Mouse (Mus musculus) heart, postnatal 10 days (tissue): ENCODE data around the gene Dap. TPM values are rescaled to one million over a fixed set of nuclear protein-coding genes. Genes with fewer than 3 reads are reported as not detected.
A peak's percentile ranks its signal among the peaks of the same experiment; 100 is the strongest.

Source experiments
- DNase-seq, 2 experiments: peaks; one replicate each; pipeline ENCODE4 v3.0.0; 2021
- intact Hi-C: fragments of 180-260 bp; cut with DNase I; formaldehyde crosslinking; loops from one replicate; pipeline ENCODE4 v1.15.1; 2025
- total RNA-seq, 2 experiments: library from RNA; stranded (reverse); gene quantifications; 2 replicates each; pipeline ENCODE4 v1.2.3; 2021

The Dap gene
- total RNA-seq, 2 experiments from 2014 or later = 36.2 to 41.3 TPM

GRCm38 (mm10) chr15:31296882-31297776 lies 73.0 kb downstream of the Dap start:
- intact Hi-C loops = no loop called here
- DNase-seq = no peak

DNA sequence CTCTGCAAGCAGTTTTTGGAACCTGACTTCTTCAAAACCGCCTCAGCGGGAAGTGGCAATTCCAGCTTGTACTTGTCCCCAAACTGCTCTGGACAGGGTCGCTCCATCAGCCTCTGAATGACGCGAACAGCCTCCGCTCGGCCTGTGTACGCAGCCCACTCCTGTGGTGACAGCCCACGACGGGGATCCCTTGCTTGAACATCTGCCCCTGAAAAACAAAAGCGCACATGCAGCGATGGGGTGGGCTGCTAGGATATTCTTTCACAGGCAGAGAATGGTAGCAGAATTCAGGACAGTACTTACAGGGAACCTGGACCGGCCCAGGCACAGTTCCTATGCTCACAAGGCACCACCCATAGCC lies 73.6 kb downstream of the Dap start:
- intact Hi-C loops = no loop called here
- no peak for DNase-seq

- intact Hi-C loops = no loop called here
- no peak for DNase-seq
These were observed 75.3 kb downstream of the Dap start for GRCm38 (mm10) chr15:31299258-31299917.

DNA sequence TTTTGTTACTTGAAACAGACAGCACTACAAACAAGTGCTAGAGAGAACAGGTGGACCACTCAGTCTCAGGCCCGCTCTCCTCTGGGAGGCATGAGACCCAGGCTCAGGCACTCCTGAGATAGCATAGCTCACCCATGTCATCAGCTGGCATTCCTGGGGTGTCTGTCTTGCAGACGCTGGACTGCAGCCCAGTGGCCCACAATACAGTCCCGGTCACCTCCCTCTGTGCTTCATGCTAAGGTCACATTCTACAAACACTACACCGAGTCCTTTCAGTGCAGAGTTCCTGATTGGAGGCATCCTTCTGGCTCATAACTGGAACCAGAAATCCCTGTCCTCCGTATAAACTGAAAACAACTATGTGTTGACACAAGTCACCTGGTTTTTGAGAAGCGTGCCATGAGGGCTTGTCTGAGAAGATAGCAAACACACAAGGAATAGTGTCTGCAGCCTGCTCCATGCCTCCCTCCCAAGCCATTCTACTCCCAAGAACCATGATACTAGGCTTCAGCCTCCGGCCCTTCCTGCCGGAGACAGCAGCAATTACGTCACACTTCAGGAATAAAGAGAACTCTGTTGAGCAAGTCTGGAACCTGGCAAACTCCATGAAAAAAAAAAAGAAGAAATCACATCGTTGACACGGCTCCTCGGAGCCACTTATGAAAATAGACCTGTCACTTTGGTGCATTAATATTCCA lies 78.3 kb downstream of the Dap start:
- peak; percentile 68 to 71 for DNase-seq
- intact Hi-C loops = no loop called here

- intact Hi-C loops = no loop called here
- no peak for DNase-seq
These were observed 80.2 kb downstream of the Dap start for GRCm38 (mm10) chr15:31304302-31304701.

DNA sequence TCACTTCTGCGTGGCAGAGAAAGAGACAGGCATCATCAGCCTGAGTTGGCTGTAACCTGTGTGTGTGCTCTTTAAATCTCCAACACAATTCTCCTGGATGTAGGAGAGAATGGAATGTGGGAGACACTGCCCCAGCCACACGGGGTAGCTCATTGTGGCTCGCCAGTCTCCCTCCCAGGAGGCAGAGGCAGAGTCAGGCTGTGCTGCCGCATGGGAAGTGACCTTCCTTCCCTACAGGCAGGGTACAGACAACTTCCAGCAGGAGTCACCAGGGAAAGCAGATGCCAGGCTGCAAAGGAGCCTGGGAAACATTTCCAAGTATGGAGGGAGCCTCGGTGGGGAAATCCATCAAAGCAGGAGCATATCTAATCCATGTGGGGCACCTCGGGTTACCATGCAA lies 81.1 kb downstream of the Dap start:
- intact Hi-C loops = no loop called here
- peak; percentile 30 to 38 for DNase-seq

DNA sequence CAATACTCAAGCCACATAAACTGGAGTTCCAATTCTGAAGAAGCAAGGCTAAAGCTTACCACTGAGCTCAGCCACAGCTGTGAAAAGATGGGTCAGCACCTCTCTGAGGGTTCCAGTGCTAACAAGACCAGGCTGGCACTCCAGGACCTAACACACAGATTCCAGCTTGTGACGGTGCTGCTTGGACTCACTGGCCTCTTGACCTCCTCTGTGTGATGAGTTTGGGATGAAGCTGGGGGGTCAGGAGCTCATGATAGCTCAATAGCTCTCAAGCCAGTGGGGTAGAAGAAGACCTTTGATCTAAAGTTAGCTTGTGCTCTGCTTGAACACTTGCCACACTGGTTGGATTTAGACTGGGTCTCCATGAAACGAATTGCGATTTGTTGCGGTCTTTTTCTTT lies 82.6 kb downstream of the Dap start:
- intact Hi-C loops = no loop called here
- DNase-seq = no peak

- intact Hi-C loops = no loop called here
- no peak for DNase-seq
These were observed 85.4 kb downstream of the Dap start for GRCm38 (mm10) chr15:31309526-31309925.

GRCm38 (mm10) chr15:31312001-31312400 lies 87.9 kb downstream of the Dap start:
- intact Hi-C loops = no loop called here
- DNase-seq = no peak

DNA sequence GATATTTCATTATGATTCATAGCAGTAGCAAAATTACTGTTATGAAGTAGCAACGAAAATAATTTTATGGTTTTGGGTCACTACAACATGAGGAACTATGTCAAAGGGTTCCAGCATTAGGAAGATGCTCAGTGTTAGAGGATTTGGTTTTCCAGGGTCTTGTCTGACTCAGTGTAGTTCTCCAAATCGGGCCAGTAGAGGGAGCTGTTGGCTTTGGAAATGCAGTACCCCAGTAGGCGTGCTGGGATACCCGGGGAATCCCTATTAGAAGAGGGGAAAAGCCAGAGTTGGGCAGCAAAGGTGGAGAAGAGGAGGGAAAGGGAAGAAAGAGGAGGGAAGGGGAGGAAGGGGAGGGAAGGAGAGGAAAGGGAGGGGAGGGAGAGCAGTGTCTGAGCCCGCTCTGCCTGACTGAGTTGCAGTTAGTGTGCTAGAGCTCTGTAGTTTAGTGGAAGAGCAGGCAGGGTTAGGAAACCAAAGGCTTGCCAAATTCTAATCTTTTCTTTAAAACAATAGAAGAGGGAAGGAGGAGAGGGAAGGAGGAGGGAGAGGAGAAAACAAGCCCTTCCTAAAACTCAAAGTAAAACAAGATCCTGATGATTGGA lies 91.6 kb downstream of the Dap start:
- peak; percentile 88 to 94 for DNase-seq

GRCm38 (mm10) chr15:31317056-31317805 lies 93.1 kb downstream of the Dap start:
- intact Hi-C loops = no loop called here
- DNase-seq = no peak

More for the DNA sequence above, 91.6 kb downstream of the Dap start:
- intact Hi-C loops = loop anchor here (1.0 to 2.0 kb wide), 4 partner anchors 51 to 271 kb away; partner anchors contain the start of gene Ankrd33b

DNA sequence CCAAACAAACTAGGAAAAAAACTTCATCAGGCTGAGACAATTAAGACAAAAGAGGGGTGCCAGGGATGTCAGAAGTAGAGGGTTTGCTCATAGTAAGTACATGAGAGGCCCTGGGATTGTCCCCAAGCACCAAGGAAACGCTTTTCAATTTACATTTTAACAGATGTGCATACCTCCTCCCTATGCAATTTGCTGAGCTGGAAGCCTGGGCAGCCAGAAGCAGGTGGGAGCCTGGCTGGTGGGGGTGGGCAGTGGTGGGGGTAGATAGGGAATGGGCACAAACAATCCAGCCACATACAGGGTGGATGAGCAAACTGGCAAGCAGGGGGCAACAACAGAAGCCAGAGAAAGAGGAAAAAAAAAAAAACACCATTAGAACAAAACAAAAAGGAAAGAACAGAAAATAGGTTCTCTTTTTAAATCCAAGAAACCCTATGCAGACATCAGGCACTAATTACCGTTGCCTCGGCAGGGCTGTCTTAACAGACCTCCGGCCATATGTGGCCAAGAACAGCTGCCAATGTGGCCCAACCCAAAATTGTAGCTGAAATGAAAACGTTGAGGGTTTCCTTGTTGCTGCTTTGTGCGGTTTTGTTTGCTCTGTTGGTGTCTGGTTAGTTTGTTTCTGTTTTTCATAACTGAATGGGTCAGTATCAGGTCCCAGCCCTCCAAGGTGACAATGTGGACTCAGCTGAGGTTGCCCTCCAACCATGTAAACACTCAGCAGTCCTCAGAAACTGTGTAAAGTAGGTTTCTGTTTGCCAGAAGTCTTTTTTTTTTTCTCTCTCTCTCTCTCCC lies 94.2 kb downstream of the Dap start:
- intact Hi-C loops = no loop called here
- no peak for DNase-seq

GRCm38 (mm10) chr15:31319046-31319445 lies 94.9 kb downstream of the Dap start:
- intact Hi-C loops = no loop called here
- no peak for DNase-seq

DNA sequence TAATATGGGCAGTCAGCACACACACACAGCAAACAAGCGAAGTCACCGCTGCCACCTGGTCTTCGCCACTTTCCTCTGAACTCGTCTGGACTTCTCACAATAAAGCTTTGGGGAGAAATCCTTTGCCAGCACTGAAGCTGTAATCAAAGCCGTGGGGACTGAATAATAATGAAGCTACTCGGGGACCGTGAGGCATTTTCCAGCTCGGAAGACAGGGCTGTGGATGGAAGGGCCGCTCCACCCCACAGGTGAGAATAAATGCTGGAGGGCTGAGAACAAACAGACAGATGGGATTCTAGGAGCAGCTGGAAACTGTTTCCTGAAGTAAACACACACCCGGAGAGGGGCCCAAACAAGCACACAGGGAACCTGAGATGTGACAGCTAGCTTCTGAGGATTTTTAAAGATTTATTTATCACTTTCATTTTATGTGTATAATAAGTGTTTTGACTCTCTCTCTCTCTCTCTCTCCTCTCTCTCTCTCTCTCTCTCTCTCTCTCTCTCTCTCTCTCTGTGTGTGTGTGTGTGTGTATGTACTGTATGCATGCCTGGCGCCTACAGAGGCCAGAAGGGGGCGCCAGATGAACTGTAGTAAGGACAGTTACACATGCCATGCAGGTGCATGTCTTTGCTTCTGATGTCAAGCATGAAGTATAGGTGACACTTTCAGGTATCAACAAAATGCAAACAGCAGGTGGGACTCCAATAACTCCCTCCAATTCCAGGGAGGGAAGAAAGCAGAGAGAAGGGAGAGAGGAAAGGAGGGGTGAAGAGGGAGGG lies 96.7 kb downstream of the Dap start:
- intact Hi-C loops = no loop called here
- DNase-seq = no peak

GRCm38 (mm10) chr15:31323684-31324083 lies 99.6 kb downstream of the Dap start:
- DNase-seq = no peak
- intact Hi-C loops = no loop called here
